Mouse (Mus musculus) brain, adult 10 weeks (tissue): Measurements from ENCODE around the gene Hmgxb4. TPM values are rescaled to one million over a fixed set of nuclear protein-coding genes. Genes with fewer than 3 reads are reported as not detected.

Experiments used
- polyA plus RNA-seq: library from polyadenylated mRNA; stranded (reverse); fragments of 350-450 nt; fragmentation: Illumina TruSeq; extraction: RNeasy Lipid Tissue Mini Kit (QIAGEN cat#74804); gene quantifications from one replicate; pipeline ENCODE4 v1.2.3, GENCODE M21; 2015; ENCODE audit warnings: low read depth, low replicate concordance

Hmgxb4 gene
- polyA plus RNA-seq: 15.4 TPM

GRCm38 (mm10) chr8:74993081-74993474 is at the start of gene Hmgxb4:
Hmgxb4 (plus strand) TSS chr8:74993356.

GRCm38 (mm10) chr8:75033511-75034243 is 40.5 kb downstream of the Hmgxb4 start, which contains the start of gene Tom1:
Tom1 (plus strand) TSS chr8:75033705.

Other genes starting within 250 kb of the Hmgxb4 start
- gene Isx, start 120.2 kb upstream of the Hmgxb4 start, polyA plus RNA-seq: not detected
- gene Tom1, start 40.3 kb downstream of the Hmgxb4 start, polyA plus RNA-seq: 35.3 TPM
- gene Hmox1, start 100.3 kb downstream of the Hmgxb4 start, polyA plus RNA-seq: 7.3 TPM
- gene Mcm5, start 116.2 kb downstream of the Hmgxb4 start, polyA plus RNA-seq: 5.5 TPM
- gene Rasd2, start 220.6 kb downstream of the Hmgxb4 start, polyA plus RNA-seq: 109 TPM